Mouse (Mus musculus) MEL (cell line): ENCODE results near the gene Gpd2.

Source experiments
- CTCF ChIP-seq, 3 experiments: IDR thresholded peaks in 2 of 3; conservative IDR thresholded peaks in 1 of 3; 2 replicates each; pipeline ENCODE4 v1.5.1; 2011 to 2012; ENCODE audit warnings: low read length in 3 of 3, low read depth in 2 of 3, mild to moderate bottlenecking in 2 of 3, improper control_type of control experiment in 1 of 3, inconsistent platforms in 1 of 3, mixed read lengths in 1 of 3, moderate library complexity in 1 of 3; ENCODE audit not compliant: control insufficient read depth in 1 of 3, insufficient read depth in 1 of 3, poor library complexity in 1 of 3, severe bottlenecking in 1 of 3
- E2F4 ChIP-seq: IDR thresholded peaks from 2 replicates; pipeline ENCODE4 v1.6.1; 2011; ENCODE audit warnings: low read depth, low read length, improper control_type of control experiment, borderline replicate concordance
- ELF1 ChIP-seq: IDR thresholded peaks from 2 replicates; pipeline ENCODE4 v1.6.1; 2014; ENCODE audit warnings: low read depth, mild to moderate bottlenecking, inconsistent platforms, low read length, improper control_type of control experiment, moderate library complexity
- EP300 ChIP-seq, 2 experiments: IDR thresholded peaks; 2 replicates each; pipeline ENCODE4 v1.6.1; 2011; ENCODE audit warnings: improper control_type of control experiment in 2 of 2, low read length in 2 of 2, low read depth in 1 of 2, mild to moderate bottlenecking in 1 of 2
- MAX ChIP-seq: IDR thresholded peaks from 2 replicates; pipeline ENCODE4 v1.6.1; 2011; ENCODE audit warnings: low read length, improper control_type of control experiment
- MYC ChIP-seq: IDR thresholded peaks from 2 replicates; pipeline ENCODE4 v1.6.1; 2011; ENCODE audit warnings: low read depth, mild to moderate bottlenecking, low read length, improper control_type of control experiment, moderate library complexity
- NELFE ChIP-seq: IDR thresholded peaks from 2 replicates; pipeline ENCODE4 v1.6.1; 2011; ENCODE audit warnings: low read depth, low read length, improper control_type of control experiment
- TAL1 ChIP-seq: IDR thresholded peaks from 2 replicates; pipeline ENCODE4 v1.6.1; 2012; ENCODE audit warnings: mild to moderate bottlenecking, inconsistent platforms, low read length, moderate library complexity, mixed read lengths
- TBP ChIP-seq: IDR thresholded peaks from 2 replicates; pipeline ENCODE4 v1.8.0; 2011; ENCODE audit warnings: low read depth, low read length, improper control_type of control experiment

GRCm38 (mm10) chr2:57375138-57375837 lies 137.9 kb downstream of the Gpd2 start:
- no peak for TF ChIP-seq TBP
- no peak for TF ChIP-seq EP300 (IDR thresholded peaks at IDR 0.05; ENCODE audit: low read depth in 1 of 2, low read length in 2 of 2)
- TF ChIP-seq ELF1, result no peak
- no peak for TF ChIP-seq MAX
- TF ChIP-seq E2F4, result no peak
- TF ChIP-seq MYC, result no peak
- no peak for TF ChIP-seq TAL1
- TF ChIP-seq CTCF (IDR thresholded peaks at IDR 0.05 in 2 of 3, conservative IDR thresholded peaks at IDR 0.05 in 1 of 3; ENCODE audit: control insufficient read depth in 1 of 3, insufficient read depth in 1 of 3, low read depth in 2 of 3, low read length in 3 of 3, poor library complexity in 1 of 3, severe bottlenecking in 1 of 3), result no peak
- TF ChIP-seq NELFE, result no peak
